Mouse (Mus musculus) brain, embryonic 18.5 days (tissue): Measurements from ENCODE around the gene Nr2c2ap.

ENCODE experiments used
- DNase-seq: peaks from one replicate; pipeline ENCODE4 v3.0.0-alpha.2; 2012; ENCODE audit warnings: low read depth, low spot score

Nr2c2ap gene

GRCm38 (mm10) chr8:70131166-70131883 lies at the start of gene Nr2c2ap:
Nr2c2ap (plus strand) TSS chr8:70131333.
- no peak for DNase-seq

GRCm38 (mm10) chr8:70081976-70082375 lies 49.2 kb upstream of the Nr2c2ap start:
- no peak for DNase-seq

GRCm38 (mm10) chr8:70083285-70083684 lies 47.8 kb upstream of the Nr2c2ap start, which contains the start of gene Hapln4:
Hapln4 (plus strand) TSS chr8:70083457.
- no peak for DNase-seq

GRCm38 (mm10) chr8:70084191-70085065 lies 46.7 kb upstream of the Nr2c2ap start:
- no peak for DNase-seq

GRCm38 (mm10) chr8:70086151-70086550 lies 45.0 kb upstream of the Nr2c2ap start:
- no peak for DNase-seq

GRCm38 (mm10) chr8:70087237-70087636 lies 43.9 kb upstream of the Nr2c2ap start:
- DNase-seq: no peak

GRCm38 (mm10) chr8:70087836-70088650 lies 43.1 kb upstream of the Nr2c2ap start:
- DNase-seq: peak; percentile 26

- DNase-seq: peak; percentile 16
These were observed 41.7 kb upstream of the Nr2c2ap start for GRCm38 (mm10) chr8:70089296-70089960.

GRCm38 (mm10) chr8:70092786-70093185 lies 38.3 kb upstream of the Nr2c2ap start:
- no peak for DNase-seq

GRCm38 (mm10) chr8:70099276-70099675 lies 31.9 kb upstream of the Nr2c2ap start:
- DNase-seq: no peak

- DNase-seq: no peak
These were observed 30.9 kb upstream of the Nr2c2ap start for GRCm38 (mm10) chr8:70100241-70100640.

GRCm38 (mm10) chr8:70104506-70104905 lies 26.6 kb upstream of the Nr2c2ap start:
- DNase-seq: no peak

GRCm38 (mm10) chr8:70104922-70105321 lies 26.2 kb upstream of the Nr2c2ap start:
- DNase-seq: no peak

- no peak for DNase-seq
These were observed 20.7 kb upstream of the Nr2c2ap start for GRCm38 (mm10) chr8:70110451-70110850.

- no peak for DNase-seq
These were observed 19.8 kb upstream of the Nr2c2ap start for GRCm38 (mm10) chr8:70111192-70111795.

- no peak for DNase-seq
These were observed 18.6 kb upstream of the Nr2c2ap start for GRCm38 (mm10) chr8:70112401-70113016.

- DNase-seq: no peak
These were observed 16.6 kb upstream of the Nr2c2ap start for GRCm38 (mm10) chr8:70114488-70114887.

GRCm38 (mm10) chr8:70114892-70115291 lies 16.2 kb upstream of the Nr2c2ap start:
- DNase-seq: no peak

GRCm38 (mm10) chr8:70117611-70118010 lies 13.5 kb upstream of the Nr2c2ap start:
- no peak for DNase-seq
